Mouse (Mus musculus) right cerebral cortex, postnatal 10 days (tissue): Measurements from ENCODE around the gene Lhpp.
A peak's percentile ranks its signal among the peaks of the same experiment; 100 is the strongest.

Source experiments
- DNase-seq, 2 experiments: peaks; one replicate each; pipeline ENCODE4 v3.0.0; 2021; ENCODE audit warnings: low spot score in 2 of 2

Gene Lhpp

DNA sequence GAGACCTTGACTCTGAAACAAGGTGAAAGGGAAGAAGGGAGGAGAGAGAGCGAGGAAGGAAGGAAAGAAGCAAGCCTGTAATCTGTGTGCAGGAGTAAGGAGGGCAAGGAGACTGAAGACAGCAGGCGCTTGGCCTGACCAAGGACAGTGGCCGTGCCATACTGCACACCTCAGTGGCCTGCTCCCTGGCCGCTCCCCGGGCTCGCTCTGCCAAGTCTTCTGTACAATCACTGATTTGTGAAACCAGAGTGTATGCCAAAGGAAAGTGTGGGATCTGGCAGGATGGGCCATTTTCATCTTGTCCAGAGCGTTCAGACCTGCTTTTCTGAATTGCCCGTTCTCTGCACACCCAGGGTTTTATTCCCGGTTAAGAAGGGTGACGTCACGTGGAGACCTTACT lies 70.9 kb downstream of the Lhpp start:
- no peak for DNase-seq

DNA sequence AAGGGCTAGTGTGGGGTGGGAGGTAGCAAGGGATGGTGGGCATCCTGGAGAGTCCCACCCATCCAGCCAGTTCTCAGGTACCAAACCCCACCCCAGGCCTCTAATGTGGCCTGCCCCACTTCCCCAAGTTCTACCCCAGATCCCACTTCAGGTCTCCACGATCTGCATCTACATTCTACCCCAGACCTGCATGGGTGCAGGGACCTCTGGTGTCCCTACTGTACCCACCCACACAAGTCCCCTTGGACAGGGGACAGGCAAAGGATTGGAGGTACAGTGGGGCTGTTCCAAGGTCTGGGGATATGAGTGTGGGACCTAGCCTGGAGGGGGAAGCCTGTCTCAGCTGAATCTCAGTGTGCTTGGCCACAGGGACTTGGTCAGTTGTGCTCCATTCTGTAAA lies 71.4 kb downstream of the Lhpp start:
- DNase-seq: no peak

DNA sequence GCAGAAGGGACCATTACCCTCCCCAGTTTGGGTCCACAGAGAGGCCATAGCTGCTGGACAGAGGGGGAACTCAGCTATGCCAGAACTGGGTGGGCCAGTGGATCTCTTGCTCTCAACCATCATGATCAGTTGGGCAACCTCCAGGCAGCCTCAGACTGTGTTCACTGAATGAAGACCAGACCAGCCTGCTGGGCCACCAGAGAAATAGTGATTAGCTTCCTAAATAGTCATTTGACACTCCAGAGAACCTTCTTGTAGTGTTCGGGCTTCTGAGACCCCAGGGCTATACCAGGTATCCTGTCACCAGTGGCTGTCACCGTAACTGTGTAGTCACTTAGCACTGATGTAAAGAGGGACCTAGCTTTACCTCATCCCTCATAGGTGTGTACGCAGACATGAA lies 71.9 kb downstream of the Lhpp start:
- no peak for DNase-seq

DNA sequence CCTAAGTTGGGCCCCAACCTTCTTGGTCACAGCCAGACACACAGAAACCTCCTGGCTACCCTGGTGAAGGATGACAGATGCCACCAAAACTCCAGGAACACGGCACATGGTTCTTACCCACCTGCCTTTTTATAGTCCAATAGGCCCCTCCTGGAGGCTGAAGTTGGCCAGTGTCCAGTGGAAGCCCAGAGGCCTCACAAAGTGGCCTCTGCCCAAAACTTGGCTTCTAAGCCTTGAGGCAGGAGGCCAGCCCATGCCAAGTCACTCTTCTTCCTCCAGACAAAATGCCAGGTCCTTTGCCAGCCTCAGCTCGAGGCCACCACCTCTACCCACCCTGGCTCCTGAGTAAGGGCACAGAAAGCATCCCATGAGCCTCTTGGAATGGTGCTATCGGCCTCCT lies 72.5 kb downstream of the Lhpp start:
- no peak for DNase-seq

DNA sequence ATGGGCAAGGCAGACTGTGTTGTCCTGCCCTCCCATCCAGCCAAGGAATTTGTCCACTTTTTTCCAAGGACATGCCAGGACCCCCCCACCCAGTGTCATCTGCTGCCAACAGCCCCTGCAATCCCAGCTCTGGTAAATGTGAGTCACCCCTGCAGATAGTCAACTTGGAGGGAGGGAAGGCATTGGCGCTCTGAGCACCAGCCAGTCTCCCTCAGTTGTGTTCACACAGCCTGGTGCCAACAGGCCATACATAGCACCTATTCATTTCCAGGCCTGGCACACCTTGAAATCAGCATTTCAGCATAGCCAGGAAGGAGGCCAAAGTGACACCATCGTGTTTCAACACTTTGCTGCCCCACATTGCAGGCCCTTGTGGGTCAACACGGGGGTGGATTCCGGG lies 73.5 kb downstream of the Lhpp start:
- DNase-seq: no peak

DNA sequence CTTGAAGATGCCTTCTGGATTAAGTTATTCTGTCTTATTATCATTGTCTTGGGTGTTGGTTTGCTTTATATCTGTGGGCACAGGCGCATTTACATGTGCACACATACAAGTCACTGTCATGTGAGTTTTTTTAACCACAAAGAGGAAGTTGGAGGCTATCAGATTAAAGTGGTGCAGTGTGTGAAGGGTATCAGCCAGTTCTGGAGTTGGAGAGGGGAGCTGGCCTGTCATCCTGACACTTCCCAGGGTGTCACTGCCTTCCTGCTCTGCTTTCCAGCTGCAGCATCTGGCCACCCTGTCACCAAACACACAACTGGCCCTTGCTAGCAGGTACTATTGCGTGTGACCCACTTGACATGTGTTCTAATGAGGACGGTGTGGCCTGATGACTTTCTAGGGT lies 76.1 kb downstream of the Lhpp start:
- no peak for DNase-seq

DNA sequence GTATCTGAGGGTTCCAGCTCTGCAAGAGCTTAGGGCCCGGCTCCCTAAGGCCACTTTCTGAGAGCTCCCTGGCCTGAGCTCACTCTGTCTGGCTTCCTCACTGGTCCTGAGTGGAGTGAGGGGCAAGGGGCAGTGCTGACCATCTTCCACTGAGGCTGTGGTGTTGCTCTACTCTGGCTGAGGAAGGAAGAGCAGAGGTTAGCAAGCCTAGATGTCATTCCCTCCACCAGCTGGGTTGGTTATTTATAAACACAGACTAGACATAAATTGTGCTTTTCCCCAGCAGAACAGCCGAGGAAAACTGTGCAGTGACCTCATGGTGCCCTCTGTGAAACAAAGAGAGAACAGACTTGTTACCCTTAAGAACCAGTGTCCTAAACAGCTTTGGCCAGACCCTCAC lies 77.5 kb downstream of the Lhpp start:
- no peak for DNase-seq

DNA sequence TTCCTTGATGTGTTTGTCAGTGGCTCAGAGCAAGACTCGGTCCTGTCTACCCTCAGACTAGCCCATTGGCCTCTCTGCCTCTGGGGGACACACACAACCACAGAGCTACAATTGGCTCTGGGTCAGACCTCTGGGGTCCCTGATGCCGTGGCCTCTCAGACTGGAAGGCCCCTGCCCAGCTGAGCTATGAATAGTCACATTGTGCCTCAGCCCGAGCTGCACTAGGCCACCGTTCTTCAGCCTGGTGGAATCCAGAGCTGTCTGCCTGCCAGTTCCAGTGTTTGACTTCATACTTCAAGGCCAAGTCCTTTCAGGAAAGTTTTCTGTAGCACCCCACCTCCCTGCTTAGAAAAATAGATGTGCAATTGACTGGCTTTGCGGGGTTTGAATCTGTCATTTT lies 78.3 kb downstream of the Lhpp start:
- DNase-seq: peak; percentile 53 to 63

DNA sequence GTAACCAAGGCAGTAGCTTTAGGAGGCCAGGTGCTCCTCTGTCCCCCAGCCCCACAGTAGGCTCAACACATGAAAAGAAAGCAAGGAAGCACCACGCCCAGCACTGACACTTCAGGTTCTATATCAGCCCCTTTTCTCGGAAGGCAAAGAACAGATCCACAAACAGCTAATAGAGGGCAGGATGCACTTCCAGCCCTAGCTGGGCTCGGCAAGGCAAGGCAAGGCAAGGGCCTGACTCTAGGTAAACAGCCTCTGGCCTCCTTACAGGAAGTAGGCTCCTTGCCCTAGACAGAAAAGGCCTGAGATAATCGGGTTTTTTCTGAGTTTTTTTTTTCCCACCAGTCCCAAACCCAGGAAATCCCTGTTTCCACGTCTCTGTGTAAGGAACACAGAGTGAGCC lies 79.3 kb downstream of the Lhpp start:
- no peak for DNase-seq

DNA sequence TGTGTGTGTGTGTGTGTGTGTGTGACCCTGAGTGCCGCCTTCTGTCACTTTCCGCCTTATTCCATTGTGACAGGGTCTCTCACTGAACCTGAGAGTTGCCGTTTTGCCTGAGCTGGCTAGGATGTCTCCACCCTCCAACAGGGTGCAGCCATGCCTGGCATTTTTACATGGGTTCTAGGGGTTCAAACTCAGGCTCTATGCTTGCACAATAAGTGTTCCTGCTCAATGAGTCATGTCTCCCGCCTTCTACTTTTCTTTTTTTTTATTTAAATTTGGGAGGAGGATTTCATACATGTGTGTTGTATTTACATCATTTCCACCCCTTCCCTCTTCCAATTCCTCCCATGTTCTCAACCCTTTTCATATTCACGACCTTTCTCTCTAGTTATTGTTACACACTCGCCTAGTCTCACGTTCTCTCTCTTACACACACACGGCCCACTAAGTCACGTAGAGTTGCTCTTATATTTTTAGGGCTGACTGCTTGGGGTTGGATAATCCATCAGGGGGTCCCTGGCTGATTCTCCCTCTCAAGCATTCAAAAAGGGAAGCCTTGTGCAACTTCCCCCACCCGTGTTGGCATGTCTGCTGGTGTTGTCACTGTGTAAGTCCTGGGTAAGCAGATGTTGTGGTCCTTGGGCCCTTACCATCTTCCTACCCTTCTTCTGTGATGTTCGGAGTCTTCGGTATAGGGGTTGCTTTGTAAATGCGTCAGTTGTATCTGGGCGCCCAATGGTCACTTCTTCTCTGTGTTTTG lies 80.5 kb downstream of the Lhpp start:
- DNase-seq: no peak

DNA sequence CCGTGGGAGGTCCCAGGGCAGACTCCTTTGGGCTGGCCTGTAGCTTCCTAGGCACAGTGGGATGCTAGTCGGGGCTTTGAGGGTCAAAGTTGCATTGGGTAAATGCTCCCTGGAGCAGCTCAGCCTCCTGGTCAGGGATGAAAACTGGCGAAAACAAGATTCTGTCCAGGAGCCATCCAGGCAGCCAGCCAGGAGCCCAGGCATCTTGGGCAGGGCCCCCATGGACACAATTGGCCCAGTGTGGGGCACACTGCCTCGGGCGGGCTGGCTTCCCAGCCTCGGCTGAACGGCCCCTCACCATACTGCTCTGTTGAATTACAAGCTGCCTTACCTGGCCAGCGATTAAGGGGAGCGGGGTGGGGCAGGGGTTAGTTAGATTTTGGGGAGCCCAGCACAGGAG lies 82.3 kb downstream of the Lhpp start:
- DNase-seq: peak; percentile 76 to 78

DNA sequence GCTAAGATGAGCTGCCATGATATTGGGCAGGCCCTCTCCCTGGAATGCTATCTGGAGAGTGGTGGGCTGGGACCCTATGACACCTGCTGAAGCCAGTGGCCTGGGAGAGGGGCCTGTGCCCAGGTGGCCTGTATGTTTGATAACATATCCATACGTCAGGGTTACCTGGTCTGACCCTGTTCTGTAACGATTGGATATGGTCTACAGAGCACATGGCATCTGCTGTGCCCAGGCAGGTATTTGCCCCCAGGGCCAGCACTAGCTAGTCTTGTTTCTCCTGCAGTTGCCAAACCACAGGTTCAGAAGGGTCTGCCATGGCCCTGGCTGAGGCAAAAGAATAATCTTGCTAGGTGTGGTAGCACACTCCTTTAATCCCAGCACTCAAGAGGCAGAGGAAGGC lies 83.1 kb downstream of the Lhpp start:
- no peak for DNase-seq

DNA sequence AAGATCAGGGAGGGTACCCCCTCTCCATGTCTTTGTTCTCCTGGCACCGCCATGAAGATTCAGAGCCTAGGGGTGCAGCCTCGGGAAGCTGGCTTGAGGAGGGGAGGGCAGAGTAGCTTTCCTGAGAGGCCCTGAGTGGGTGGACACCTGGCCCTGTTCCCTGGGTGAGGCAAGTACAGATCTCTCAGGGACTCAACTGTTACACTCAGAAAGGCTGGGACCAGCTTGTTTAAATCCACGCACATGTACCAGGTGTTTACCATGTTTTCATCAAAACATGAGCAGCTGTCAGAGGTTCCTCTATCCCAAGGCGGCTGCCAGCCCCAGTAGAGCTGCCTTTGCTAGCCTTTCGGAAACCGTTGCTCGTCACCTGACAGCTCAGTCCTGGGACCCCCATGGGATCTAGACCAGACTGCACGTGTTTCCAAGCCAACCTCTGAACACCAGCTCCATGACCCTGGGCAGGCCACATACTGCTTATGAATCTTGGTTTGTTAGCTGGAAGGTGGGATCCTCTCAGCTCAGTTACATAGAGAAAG lies 86.9 kb downstream of the Lhpp start:
- no peak for DNase-seq

DNA sequence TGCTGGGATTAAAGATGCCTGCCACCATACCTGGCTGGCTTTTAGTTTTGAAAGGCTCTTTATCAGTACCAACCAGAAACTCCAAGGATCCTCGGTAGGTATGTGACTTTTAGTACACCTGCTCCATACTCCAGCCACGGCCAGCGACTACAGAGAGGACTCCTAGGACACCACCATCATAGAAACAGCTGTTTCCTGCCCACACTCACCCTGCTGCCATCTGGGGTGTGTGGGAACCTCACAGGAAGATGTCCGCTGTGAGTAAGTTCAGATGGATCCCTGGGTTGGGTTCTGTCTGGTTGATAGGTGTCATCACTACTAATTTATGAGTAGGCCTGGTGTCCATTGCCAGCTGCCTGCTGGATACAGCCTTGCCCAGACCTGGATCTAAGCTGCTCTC lies 88.3 kb downstream of the Lhpp start:
- no peak for DNase-seq

DNA sequence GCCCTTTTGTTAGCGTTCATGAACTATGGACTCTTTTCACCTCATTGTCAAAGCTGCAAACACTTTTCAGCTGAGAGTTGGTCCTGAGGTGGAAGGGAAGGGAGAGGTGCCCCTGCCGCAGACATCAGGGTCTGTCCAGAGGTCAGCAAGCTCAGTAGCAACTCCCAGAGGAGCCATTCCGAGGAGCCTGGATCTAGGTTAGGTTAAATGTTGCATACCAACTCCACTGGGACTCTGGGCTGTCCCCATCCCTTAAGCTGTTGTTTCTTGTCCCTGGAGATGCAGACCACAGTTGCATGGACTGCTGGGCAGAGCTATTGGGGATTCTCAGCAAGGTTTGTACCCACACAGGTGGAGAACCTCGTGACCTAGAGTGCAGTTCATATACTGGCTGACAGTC lies 88.7 kb downstream of the Lhpp start:
- no peak for DNase-seq

DNA sequence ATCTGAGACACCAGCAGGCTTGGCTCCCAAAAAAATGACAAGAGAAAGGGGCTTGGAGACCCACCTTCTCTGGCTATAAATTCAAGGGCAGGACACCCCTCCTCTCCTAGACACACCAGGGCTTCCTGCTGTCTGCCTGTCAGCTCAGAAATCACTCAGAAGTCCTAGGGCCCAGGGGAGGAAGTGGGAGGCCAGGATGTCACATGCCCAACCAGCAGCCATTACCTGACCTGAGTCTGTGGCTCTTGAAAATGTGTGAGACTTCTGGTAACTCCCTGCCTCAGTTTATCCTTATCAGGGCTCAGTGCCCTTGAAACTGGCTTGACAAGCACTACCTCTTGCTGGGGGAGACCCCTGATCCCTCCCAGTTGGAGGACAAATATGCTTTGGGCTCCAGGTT lies 89.2 kb downstream of the Lhpp start:
- no peak for DNase-seq

DNA sequence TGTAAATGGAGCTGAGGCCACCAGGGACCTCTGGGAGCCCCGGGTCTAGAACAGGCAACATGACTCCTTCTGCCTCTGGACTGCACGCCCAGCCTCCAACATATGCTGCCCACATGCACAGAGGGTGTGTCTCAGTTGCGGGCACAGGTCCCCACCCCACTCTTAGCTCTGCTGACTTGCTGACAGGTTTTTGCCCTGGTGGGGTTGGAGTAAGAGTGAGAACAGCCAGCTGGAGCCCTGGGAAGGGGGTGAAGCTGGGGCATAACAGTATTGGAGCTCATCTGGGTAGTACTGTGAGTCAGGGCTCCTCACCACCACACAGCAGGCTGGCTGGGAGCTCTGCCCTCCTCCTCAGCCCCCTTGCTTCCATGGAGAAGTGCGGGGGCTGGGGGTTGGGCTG lies 89.7 kb downstream of the Lhpp start:
- no peak for DNase-seq

DNA sequence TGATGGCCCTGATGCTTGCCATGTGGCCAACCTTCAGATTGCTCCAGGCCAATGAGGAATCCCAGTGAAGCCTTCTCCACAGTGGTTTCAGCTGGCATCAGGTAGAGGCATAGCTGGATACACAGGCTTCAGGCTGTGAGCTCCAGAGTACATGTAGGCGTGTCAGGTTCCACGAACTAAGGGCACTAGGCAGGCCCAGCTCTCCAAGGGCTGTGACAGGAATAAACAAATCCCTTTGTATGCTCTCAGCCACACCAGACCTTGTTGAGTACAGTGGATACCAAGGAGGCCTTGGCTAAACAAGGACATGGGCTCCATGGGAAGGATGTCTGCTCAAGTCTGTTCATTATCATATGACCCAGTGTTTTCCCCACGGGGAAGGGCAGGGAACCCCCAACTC lies 91.0 kb downstream of the Lhpp start:
- no peak for DNase-seq

DNA sequence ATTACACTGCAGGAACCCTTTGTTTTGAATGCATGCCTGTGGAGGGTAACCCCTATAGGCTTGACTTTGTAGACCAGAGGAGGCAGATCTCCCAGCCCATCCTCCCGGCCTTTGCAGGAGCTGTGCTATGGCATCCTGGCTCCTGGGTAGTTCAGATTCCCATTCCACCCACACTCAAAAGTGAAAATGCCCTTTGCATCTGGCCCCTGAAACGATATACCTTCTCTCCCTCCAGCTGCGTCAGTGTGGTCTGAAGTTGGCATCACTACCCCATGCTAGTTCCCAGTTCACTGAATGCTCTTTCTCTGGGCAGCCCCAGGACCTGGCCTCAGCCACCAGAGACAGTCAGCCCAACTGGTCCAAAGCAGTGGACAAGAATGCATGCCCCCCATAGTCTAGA lies 91.6 kb downstream of the Lhpp start:
- DNase-seq: no peak

DNA sequence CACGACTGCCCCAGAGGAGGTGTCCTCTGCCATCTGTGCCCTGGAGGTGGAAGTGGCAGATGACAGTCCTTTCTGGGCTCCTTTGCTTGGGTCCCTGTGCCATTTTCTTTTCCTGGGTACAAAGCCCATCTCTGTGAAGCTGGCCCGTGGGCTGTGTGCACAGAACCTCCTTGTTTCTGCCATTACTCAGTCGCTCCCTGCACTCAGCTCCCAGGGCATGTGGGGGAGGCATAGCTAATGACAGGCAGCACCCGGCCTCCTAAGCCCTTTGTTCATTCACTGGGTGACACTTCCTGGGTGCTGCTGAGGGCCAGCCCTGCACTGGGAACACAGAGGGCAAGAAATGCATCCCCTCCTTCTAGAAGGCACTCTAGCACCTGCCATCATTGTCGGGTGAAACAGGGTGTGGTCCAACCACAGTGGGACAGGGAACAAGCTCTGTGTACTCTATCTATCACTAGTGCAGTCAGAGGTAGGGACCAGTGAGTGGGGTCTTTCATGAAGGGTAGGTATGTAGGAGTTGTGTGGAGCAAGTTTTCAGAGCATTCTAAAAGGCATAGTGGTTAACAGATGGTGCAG lies 92.1 kb downstream of the Lhpp start:
- DNase-seq: no peak

DNA sequence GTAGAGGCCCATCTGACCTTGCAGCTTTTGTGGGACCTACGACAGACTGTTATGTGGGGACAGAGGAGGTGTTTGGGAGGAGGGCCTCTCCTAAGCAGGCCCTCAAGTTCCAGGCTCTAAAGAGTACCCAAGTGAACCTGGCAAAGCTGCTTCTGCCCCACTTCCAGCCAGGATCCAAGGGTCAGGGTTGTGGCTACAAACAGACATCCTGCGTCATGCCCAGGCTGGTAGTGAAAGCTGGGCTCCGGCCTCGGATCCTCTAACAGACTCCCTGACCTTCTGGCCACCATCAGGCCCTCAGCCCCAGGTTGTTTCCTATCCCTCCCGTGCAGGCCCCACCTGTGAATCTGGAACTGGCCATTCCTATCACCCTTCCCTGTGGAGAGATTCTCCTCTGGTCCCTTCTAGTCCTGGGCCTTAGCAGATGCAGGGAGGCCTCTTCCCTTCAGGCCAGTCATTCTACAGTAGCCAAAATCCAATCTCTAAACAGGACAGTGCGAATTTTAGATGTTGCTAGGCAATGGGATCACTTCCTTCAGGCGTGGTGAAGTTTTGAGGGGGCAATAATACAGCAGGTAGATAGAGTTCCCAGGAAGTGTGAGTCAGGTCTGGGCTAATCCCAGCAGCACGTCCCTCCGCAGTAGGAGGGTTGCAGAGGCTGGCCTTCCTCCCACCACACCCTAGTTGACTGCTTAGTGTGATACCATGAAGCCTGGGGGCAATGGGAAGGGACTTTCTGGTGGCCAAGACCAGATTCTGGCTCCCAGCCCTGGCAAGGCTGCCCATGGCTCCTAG lies 93.3 kb downstream of the Lhpp start:
- DNase-seq: no peak

DNA sequence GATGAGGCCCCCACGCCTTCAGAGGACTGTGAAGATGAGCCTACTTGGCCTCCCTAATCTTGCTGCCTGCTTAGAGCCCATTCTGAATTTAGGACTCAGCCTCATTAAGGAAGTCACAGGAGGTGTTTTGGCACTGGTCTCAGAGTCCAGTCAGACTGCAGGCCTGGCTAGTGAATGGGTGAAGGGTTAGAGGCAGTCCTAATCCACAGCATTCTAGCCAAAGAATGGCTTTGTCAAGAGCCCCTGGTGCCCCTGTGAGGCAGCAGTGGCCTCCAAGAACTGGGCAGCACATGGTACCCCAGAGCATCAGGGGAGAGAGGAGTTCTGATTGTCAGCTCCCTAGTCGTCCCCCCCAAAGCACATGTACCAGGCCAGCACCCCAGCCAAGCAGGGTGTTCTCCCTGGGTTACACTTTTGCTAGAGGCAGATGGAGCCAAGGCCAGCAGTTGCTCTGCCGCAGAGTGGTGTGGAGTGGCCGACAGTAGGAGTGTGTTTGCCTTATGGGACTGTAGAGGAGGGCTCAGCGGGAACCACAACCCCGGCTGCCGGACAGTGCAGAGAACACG lies 94.0 kb downstream of the Lhpp start:
- no peak for DNase-seq

DNA sequence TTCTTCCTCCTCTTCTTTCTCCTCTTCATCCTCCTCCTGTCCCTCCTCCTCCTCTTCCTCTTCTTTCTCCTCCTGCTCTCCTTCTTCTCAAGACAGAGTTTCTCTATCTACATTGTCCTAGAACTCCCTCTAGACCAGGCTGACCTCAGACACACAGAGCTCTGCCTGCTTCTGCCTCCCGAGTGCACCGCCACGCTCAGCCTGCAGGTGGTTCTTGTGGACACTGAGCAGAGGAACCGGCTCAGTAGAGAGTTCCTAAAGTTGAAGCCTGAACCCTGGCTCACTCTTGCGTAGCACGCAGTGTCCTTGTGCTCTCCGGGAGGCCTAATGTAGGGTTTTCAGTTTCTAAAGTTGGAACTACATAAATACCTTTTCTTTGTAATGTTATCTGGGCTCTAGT lies 94.7 kb downstream of the Lhpp start:
- DNase-seq: no peak
